Mouse (Mus musculus) hindbrain, embryonic 10.5 days (tissue): ENCODE data around the gene Sptlc2. TPM values are rescaled to one million over a fixed set of nuclear protein-coding genes. Genes with fewer than 3 reads are reported as not detected.
"Not testable (repeated sequence)": the region's sequence is repeated elsewhere in the genome, so short reads cannot be mapped to it uniquely, and the experiment has no call there.

ENCODE experiments used
- DNase-seq: peaks from one replicate; pipeline ENCODE4 v3.0.0-alpha.2; 2017; ENCODE audit warnings: low spot score
- H3K27ac ChIP-seq: fragments of 300-500 bp; sonication (generic); 2 replicates; pipeline ENCODE4 v1.5.1; 2016; ENCODE audit warnings: mild to moderate bottlenecking, moderate library complexity
- H3K27me3 ChIP-seq: fragments of 300-500 bp; sonication (generic); 2 replicates; pipeline ENCODE4 v1.6.1; 2016; ENCODE audit warnings: mild to moderate bottlenecking; ENCODE audit not compliant: poor library complexity, insufficient read depth, severe bottlenecking
- H3K36me3 ChIP-seq: fragments of 300-500 bp; sonication (generic); 2 replicates; pipeline ENCODE4 v1.6.1; 2016; ENCODE audit warnings: mild to moderate bottlenecking, moderate library complexity
- H3K4me1 ChIP-seq: fragments of 300-500 bp; sonication (generic); replicated peaks from 2 replicates; pipeline ENCODE4 v1.6.1; 2016; ENCODE audit warnings: mild to moderate bottlenecking
- H3K4me3 ChIP-seq: fragments of 300-500 bp; sonication (generic); 2 replicates; pipeline ENCODE4 v1.5.1; 2016; ENCODE audit warnings: mild to moderate bottlenecking, moderate library complexity
- H3K9me3 ChIP-seq: fragments of 300-500 bp; sonication (generic); 2 replicates; pipeline ENCODE4 v1.6.1; 2016; ENCODE audit warnings: mild to moderate bottlenecking, moderate library complexity
- WGBS: fragments of 180-500 bp; shearing (Covaris S2); methylation state at CpG from one replicate; pipeline ENCODE4 v1.1.7; 2016; 5-methylcytosine and 5-hydroxymethylcytosine counted together
- polyA plus RNA-seq: library from polyadenylated mRNA; unstranded; fragments of >200 nt; fragmentation: Nextera tagmentation; extraction: Ambion mirVana; gene quantifications from 2 replicates; pipeline ENCODE4 v1.2.1, GENCODE M21; 2016

Gene Sptlc2
- polyA plus RNA-seq, 1 experiment from 2014 or later: 55.8 TPM

DNA sequence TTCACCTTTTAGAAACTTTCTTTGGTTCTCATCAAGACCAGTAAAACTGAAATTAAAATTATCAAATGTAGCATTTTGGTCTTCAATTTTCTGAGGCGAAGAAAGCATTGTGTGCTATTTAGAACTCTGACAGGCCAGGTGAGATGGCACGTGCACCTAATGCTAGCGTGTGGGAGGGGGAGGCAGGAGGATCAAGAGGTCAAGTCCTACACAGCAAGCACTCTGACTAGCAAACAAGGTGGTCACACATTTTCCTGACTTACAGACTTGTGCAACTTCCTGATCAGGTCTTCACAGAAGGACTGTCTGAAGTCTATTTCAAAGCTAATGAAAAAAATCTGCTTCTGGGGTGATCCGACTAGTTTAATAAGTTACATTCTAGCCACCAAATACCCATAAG lies 50.1 kb downstream of the Sptlc2 start:
- 90% methylated on average over 4 of the region's 4 CpGs for WGBS

DNA sequence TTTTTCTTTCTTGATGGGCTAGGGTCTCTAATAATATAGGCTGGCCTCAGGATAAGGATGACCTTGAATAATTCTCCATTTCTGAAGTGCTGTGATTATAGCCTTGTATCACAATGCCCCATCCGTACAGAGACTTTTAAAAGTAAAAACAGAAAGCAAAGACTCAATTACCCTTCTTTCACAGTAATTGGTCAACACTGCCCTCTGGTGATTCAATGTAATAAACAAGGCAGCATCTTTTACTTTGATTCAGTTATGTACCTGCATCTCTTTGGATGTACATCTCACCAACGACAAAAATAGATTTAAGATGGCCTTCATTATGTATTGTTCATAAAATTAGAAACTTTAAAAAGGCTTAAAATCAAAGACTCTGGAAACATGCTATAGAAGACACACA lies 53.3 kb downstream of the Sptlc2 start:
- H3K27me3 ChIP-seq: no peaks in the 10 kb centered on the region
- no peaks in the 10 kb centered on the region for H3K4me1 ChIP-seq
- peaks cover 9% of the 10 kb centered on the region; the same call in 1 of the 2 replicates for H3K36me3 ChIP-seq
- DNase-seq: no peak
- no peak overlapping the region for H3K4me3 ChIP-seq
- no peak overlapping the region for H3K27ac ChIP-seq
- H3K9me3 ChIP-seq: no peaks in the 10 kb centered on the region
- WGBS: 58% methylated on average over 2 of the region's 2 CpGs

More for the DNA sequence above, 50.1 kb downstream of the Sptlc2 start:
- DNase-seq: no peak
- Histone ChIP-seq H3K27ac (no peak overlapping the region), H3K4me3 (no peak overlapping the region), H3K4me1 (no peaks in the 10 kb centered on the region), H3K36me3 (peaks cover 24% of the 10 kb centered on the region), H3K27me3 (no peaks in the 10 kb centered on the region), H3K9me3 (no peaks in the 10 kb centered on the region)

DNA sequence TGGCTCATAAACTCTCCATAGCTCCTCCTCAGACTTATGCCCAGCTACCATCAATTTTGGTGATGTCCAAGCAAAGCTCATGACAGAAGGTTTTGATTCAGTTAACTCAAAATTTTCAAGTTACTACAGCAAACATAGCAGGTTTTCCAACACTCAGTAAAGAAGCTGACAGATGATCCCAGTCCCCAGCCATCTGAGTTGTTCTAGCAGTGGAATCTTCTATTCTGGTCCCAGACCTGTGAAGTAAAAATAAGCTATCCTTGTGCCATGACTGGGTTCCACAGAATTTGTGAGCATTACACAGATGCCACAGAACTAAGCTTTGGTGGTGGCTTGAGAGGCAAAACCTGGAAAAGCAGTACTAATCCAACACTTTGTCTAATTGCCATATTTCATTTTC lies 54.4 kb downstream of the Sptlc2 start:
- Histone ChIP-seq H3K27ac (no peak overlapping the region), H3K4me3 (no peak overlapping the region), H3K36me3 (peaks cover 3% of the 10 kb centered on the region; the same call in 1 of the 2 replicates), H3K9me3 (no peaks in the 10 kb centered on the region), H3K27me3 (no peaks in the 10 kb centered on the region), H3K4me1 (no peaks in the 10 kb centered on the region)
- no peak for DNase-seq

DNA sequence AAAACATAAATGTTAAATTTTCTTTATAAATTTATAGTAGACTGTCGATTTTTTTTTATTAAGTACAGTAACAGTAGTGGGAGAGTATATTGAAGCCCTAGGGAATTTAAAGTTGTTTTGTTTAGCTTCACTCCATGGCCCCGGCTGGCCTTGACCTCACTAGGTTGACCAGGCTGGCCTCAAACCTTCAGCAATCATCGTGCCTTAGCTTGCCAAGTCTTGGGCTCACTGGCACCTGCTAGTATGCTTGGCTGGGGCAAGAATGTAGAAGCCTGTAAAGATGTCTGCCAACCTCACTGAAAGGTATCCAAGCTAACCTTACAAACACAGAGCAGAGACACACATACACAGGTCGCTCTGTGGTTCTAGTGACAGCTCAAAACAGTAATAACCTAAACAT lies 55.6 kb downstream of the Sptlc2 start:
- H3K36me3 ChIP-seq: peaks cover 3% of the 10 kb centered on the region; the same call in 1 of the 2 replicates
- H3K4me3 ChIP-seq: no peak overlapping the region
- no peak for DNase-seq
- no peak overlapping the region for H3K27ac ChIP-seq
- WGBS: 89% methylated on average over 4 of the region's 4 CpGs
- H3K9me3 ChIP-seq: no peaks in the 10 kb centered on the region
- H3K4me1 ChIP-seq: peaks cover 7% of the 10 kb centered on the region
- no peaks in the 10 kb centered on the region for H3K27me3 ChIP-seq

DNA sequence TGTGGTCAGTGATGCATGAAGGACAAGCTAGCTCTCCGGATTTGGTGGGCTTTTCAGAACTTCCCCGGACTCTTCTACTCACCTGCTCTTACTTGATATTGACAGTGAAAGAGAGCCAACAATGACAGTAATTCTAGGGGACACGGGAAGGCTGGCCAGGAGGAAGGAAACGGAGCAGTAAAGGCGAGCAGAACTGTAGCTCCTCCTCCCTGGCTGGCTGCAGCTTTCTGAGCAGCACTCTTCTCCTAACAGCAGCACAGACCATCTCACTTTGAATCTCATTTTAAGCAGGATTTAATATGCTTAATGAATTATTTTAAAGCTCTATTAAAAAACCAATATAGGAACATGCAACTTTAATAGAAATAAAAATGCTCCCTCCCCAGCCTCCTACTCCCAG lies 56.2 kb downstream of the Sptlc2 start:
- H3K27ac ChIP-seq: no peak overlapping the region
- H3K9me3 ChIP-seq: no peaks in the 10 kb centered on the region
- H3K27me3 ChIP-seq: no peaks in the 10 kb centered on the region
- DNase-seq: no peak
- H3K4me3 ChIP-seq: no peak overlapping the region
- H3K4me1 ChIP-seq: peaks cover 11% of the 10 kb centered on the region
- peaks cover 3% of the 10 kb centered on the region; the same call in 1 of the 2 replicates for H3K36me3 ChIP-seq
- 59% methylated on average over 5 of the region's 5 CpGs for WGBS

DNA sequence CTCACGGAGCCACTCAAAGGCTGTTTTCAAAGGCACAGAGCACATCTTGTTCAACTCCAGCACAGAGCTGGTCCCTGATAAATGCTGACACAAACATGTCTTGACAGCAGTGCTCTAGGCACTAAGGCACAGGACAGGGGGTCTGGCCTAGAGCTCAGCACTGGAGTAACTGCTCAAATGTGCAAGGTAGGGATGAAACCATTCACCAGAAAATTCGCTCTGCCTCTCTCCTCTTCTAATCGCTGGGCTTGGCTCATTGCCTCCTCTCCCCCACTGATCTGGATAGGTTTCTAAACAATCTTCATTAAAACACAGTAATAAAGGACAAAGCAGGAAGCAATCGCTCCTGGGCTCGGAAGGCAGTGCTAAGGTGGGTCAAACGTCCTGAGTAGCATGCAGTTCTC lies 57.1 kb downstream of the Sptlc2 start:
- Histone ChIP-seq H3K4me3 (no peak overlapping the region), H3K36me3 (peaks cover 6% of the 10 kb centered on the region; the same call in 1 of the 2 replicates), H3K4me1 (peaks cover 11% of the 10 kb centered on the region), H3K27ac (no peak overlapping the region), H3K9me3 (no peaks in the 10 kb centered on the region), H3K27me3 (no peaks in the 10 kb centered on the region)
- no peak for DNase-seq
- 69% methylated on average over 6 of the region's 6 CpGs for WGBS

DNA sequence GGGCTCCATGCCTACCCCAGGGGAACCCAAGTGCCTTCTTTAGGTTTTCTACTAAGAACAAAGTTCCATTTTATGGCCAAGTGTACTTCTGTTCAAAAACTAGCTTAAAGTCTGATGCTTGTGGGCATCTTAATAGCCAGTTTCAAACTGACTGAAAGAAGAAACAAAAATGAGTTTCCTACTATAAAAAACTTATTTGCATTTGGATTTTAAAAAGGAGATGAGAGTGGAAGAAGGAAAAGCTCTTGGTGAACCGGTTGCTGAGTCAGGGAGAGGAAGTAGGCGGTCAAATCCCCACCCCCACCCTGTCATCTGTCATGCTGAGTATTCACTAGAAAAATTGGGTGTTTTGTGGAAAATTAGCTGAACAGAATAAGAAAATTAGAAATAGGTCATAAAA lies 57.9 kb downstream of the Sptlc2 start:
- Histone ChIP-seq H3K27me3 (no peaks in the 10 kb centered on the region), H3K4me1 (peaks cover 11% of the 10 kb centered on the region), H3K9me3 (no peaks in the 10 kb centered on the region), H3K36me3 (0 out of 2 replicates have a peak, but pooled peaks cover 4% of the 10 kb centered on the region), H3K4me3 (no peak overlapping the region), H3K27ac (no peak overlapping the region)
- WGBS: 65% methylated on average over 2 of the region's 2 CpGs
- no peak for DNase-seq

DNA sequence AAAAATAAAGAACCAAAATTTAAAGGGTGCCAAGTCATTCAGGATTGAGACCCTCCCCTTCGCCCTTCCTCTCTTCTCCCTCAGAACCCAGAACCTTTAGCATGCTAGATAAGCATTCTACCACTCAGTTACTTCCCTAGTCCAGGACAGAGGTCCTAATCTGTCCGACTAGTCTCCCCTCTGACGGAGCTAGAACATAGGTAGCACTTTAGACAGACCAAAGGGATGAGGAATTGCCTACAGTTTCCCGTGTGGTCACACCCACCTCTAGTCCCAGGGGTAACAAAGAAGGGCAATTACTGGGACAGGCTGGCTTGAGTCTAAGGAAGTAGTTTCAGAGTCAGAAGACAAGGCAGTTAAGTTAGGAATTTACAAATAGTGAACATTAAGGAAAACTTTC lies 60.1 kb downstream of the Sptlc2 start:
- no peak for DNase-seq
- H3K4me1 ChIP-seq: peaks cover 11% of the 10 kb centered on the region
- peaks cover 11% of the 10 kb centered on the region; the same call in 1 of the 2 replicates for H3K36me3 ChIP-seq
- H3K4me3 ChIP-seq: no peak overlapping the region
- 32% methylated on average over 4 of the region's 4 CpGs for WGBS
- 0 out of 2 replicates have a peak overlapping the region, but pooled peaks have one; percentile 16 for H3K27ac ChIP-seq
- no peaks in the 10 kb centered on the region for H3K9me3 ChIP-seq
- H3K27me3 ChIP-seq: no peaks in the 10 kb centered on the region

DNA sequence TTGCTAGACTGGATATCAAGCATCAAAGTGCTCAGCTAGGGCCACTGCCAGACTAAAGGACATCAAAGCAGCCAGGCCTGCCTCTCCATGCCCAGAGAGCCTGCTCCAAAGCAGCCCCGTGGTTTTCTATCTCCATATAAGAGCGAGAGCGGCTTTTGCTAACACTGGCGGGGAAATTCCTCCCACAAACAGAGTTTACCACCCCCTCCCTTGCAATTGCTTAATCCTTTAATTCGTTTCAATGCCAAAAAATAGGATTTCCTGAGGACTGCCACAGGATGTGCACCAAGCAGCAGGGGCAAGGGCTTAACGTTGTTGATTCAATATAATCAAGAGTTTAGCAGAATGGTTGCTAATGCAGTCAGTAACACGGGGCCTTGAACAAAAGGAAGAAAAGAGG lies 60.5 kb downstream of the Sptlc2 start:
- Histone ChIP-seq H3K27ac (no peak overlapping the region), H3K9me3 (no peaks in the 10 kb centered on the region), H3K4me3 (no peak overlapping the region), H3K27me3 (no peaks in the 10 kb centered on the region), H3K4me1 (peaks cover 11% of the 10 kb centered on the region), H3K36me3 (peaks cover 11% of the 10 kb centered on the region; the same call in 1 of the 2 replicates)
- 10% methylated on average over 7 of the region's 7 CpGs for WGBS
- no peak for DNase-seq

DNA sequence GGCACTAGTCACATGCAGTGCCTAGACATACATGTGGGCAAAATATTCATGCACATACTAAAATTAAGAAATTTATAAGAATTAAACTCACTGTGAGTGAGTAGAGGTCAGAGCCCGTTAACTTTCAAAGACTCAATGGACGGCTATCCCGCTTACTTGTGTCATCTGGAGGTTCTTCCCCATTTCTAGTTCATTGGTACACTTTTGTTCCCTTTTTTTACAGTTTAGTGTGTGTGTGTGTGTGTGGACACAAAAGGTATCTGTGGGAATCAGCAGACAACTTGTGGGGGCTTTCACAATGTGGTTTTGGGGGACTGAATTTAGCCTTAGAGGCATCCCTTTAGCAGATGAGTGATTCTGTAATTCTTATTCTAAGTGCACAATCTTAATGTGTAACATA lies 62.7 kb downstream of the Sptlc2 start:
- 95% methylated on average over 3 of the region's 3 CpGs for WGBS
- H3K27ac ChIP-seq: no peak overlapping the region
- no peak for DNase-seq

DNA sequence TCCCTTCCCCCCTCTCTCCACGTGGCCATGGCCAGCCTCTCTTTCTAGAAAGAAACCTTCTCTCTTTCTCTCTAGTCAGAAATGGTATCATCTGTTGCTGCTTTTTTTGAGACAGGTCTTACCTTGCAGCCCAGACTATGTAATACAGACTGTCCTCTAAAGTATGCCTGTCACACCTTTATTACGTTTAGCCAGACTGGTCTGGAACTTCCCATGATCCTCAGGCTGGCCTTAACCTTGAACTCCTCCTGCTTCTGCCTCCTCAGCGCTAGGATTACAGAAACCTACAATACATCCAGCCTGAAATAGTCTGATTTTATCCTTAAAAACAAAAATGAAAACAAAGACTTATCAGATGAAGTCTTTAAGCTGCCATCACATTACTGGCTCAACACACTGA lies 68.9 kb downstream of the Sptlc2 start:
- H3K27ac ChIP-seq: no peak overlapping the region
- no peaks in the 10 kb centered on the region for H3K9me3 ChIP-seq
- peaks cover 9% of the 10 kb centered on the region for H3K36me3 ChIP-seq
- H3K4me1 ChIP-seq: no peaks in the 10 kb centered on the region
- no peak overlapping the region for H3K4me3 ChIP-seq
- WGBS: 82% methylated on average over 3 of the region's 3 CpGs
- no peaks in the 10 kb centered on the region for H3K27me3 ChIP-seq
- no peak for DNase-seq

More for the DNA sequence above, 62.7 kb downstream of the Sptlc2 start:
- Histone ChIP-seq H3K9me3 (no peaks in the 10 kb centered on the region), H3K4me3 (no peak overlapping the region), H3K4me1 (peaks cover 11% of the 10 kb centered on the region), H3K36me3 (peaks cover 11% of the 10 kb centered on the region; the same call in 1 of the 2 replicates), H3K27me3 (no peaks in the 10 kb centered on the region)

DNA sequence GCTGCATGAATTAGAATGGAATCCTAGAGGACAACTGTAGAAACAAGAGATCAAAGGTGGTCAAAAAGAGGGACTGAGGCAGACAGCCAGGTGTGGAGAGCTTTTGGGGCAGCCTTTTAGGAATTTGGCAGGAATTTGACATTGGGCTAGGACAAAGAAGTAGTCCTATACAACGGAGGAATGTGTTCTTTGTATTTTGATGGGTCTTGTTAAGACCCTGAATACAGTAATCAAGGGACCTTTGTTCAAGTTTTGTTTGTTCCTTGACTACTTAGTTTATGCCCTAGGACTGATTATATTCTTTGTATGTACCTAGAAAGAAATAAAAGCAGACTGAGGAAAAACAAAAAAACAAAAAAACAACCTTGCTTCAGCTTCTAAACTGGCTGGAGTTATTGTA lies 70.2 kb downstream of the Sptlc2 start:
- Histone ChIP-seq H3K27ac (no peak overlapping the region), H3K27me3 (no peaks in the 10 kb centered on the region), H3K9me3 (no peaks in the 10 kb centered on the region), H3K36me3 (peaks cover 12% of the 10 kb centered on the region; the same call in 1 of the 2 replicates), H3K4me3 (no peak overlapping the region), H3K4me1 (no peaks in the 10 kb centered on the region)
- 79% methylated on average over 1 of the region's 1 CpGs for WGBS
- DNase-seq: no peak

DNA sequence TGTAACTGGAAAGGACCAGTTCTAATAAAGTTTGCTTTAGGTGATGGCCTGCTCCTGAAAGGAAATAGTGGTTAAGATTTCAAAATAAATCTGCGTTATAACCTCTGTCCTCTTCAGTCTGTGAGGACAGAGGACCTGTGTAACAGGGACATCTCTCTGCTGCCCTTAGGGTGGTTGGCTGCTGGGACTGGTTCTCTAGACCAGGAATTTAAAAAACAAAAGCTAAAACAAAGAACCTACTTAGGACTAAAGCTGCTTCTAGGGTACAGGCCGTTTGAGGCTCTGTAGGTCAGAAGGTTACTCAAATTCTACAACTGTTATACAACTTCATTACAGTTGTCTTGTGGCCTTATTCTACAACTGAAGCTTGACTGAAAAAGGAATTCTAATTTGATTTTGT lies 75.1 kb downstream of the Sptlc2 start:
- WGBS: 66% methylated on average over 2 of the region's 2 CpGs
- H3K9me3 ChIP-seq: no peaks in the 10 kb centered on the region
- DNase-seq: no peak
- H3K27me3 ChIP-seq: no peaks in the 10 kb centered on the region
- H3K27ac ChIP-seq: no peak overlapping the region
- H3K4me3 ChIP-seq: no peak overlapping the region
- no peaks in the 10 kb centered on the region for H3K4me1 ChIP-seq
- H3K36me3 ChIP-seq: peaks cover 47% of the 10 kb centered on the region

DNA sequence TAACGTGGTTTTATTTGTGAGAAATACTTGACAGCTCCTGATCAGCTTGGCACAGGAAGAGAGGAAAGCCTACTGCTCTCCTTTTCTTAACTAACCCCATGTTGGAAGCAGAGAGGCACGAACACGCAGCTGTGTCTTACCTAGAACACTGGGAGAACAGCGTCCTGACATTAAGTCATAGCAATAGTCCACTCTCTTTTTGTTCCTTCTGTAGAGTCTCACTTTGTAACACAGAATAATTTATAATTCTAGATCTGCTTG lies 81.6 kb downstream of the Sptlc2 start:
- H3K27me3 ChIP-seq, H3K4me1 ChIP-seq, H3K27ac ChIP-seq, H3K4me3 ChIP-seq, DNase-seq, H3K9me3 ChIP-seq: not testable (repeated sequence)
- H3K36me3 ChIP-seq: peaks cover 24% of the 10 kb centered on the region
- WGBS: 86% methylated on average over 4 of the region's 4 CpGs
